Mouse (Mus musculus): Measurements from ENCODE around the gene Cutal.

DNA sequence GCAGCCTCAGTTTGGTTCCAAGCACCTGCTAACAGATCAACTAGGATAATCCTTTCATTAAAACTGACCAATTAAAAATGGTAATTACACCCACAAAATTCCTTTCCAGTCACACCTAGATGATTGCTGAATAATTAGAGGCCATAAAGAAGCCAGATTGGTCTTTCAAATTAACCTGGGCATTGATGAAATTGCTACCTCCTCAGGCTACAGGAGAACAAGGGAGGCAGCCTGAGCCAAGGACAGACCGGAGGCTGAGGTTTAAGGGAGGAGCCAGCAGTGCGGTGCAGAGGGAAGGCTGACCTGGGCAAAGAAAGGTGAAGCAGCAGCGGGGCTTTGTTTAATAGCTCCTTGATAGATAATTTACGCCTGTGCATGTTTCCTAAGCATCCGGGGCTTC is 63.3 kb downstream of the Cutal start:
- TF ChIP-seq TAL1 (IDR thresholded peaks at IDR 0.05; ENCODE audit: low read length) (no peak), GATA1 (IDR thresholded peaks at IDR 0.05; ENCODE audit: low read length) (no peak)

Measured in erythroblast, embryonic 14.5 days (primary cell).